Mouse (Mus musculus) 416B (cell line): Measurements from ENCODE around the gene Plekha8.
A peak's percentile ranks its signal among the peaks of the same experiment; 100 is the strongest.

Experiments used
- DNase-seq: peaks from one replicate; pipeline ENCODE4 v3.0.0; 2011; ENCODE audit warnings: low read depth

Plekha8 gene

DNA sequence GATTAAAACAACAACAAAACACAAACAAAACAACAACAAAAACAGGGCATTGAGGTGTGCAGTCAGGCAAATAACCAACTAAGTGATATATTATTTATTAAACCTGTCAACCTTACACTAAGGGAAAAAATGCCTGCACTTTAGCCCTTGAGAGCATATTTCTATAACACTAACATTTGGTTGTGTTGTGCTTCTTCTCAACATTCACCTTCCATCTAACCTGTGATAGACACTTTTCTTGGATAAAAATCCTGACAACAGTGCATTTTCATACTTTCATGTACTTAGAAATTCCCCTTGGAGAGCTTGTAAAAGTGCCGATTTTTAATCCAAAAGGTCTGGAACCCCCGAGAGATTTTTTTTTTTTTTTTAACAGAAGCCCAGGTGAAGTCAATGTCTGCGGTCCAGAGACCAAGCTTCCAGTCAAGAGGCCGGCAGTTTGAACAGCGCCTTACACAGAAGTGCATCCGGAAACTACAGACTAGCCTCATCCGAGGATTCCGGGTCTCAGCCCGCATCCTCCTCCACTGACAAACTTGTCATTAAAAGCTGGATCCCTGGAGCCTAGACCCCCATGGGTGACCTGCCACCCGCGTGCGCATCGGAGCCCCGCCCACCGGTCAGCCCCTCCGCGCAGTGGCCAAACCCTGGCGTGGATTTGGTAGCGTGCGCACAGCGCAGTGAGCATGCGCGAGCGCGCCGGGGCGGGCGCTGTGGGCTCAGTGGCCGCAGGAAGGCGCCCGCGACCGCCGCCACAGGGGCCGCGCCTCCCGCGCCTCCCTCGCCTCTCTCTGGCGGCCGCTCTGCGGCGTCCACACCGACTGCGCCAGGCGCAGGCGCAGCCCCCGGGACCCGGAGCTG lies at the start of gene Plekha8:
Plekha8 (plus strand) TSS at position 643 of the 861 bp plus-strand sequence.
- DNase-seq: no peak

DNA sequence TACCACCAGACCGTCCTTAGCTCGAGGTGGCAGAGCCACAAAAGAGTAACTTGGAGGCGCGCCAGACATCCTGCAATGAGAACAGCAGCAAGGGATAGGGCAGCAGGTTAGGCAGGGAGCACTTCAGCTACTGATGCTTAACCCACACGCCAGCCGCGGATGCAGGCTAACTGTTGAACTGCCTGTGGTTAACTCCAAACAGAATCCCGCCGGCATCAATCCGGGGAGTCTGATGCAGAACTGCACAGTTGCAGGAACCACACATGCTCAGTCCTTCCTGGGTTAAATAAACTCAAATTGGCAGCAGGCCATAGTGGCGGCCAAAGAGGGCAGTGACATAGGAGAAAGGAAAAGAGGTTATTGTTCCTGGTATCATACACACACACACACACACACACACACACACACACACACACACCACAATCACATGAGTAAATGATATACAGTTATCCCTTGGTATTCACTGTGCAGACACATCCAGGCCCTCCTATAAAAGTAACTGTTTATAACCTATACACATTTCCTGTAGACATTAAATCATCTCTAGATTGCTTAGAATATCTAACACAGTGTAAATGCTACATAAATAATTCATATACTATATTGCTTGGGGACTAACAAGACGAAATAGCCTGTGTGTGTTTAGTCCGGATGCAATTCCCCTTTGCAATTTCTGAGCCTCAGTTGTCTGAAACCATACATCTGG lies 46.4 kb upstream of the Plekha8 start:
- DNase-seq: no peak

GRCm38 (mm10) chr6:54549311-54549710 lies 45.6 kb upstream of the Plekha8 start:
- no peak for DNase-seq

DNA sequence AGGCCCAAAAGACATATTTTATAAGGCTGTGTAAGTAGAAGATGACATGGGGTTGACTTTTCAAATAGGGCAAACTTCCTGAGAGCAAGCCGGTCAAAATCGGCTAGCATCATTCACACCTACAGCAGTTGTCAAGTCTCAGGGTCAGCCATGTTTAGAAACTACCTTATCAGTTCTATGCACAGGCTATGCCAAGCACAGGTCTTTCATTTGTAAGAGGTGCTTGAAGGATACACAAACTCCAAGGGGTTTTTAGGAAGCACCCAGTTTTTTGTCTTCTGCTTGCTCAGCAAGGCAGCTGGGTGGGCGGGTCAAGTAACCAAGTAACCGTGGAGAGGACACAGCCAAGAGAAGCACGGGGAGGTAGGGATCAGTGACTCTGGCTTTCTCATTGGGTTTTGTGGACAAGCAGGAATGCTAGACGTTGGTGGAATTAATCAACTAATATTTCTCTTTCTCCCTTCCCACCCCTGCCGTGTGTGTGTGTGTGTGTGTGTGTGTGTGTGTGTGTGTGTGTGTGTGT lies 44.0 kb upstream of the Plekha8 start:
- no peak for DNase-seq

GRCm38 (mm10) chr6:54552721-54553413 lies 42.0 kb upstream of the Plekha8 start:
- no peak for DNase-seq

DNA sequence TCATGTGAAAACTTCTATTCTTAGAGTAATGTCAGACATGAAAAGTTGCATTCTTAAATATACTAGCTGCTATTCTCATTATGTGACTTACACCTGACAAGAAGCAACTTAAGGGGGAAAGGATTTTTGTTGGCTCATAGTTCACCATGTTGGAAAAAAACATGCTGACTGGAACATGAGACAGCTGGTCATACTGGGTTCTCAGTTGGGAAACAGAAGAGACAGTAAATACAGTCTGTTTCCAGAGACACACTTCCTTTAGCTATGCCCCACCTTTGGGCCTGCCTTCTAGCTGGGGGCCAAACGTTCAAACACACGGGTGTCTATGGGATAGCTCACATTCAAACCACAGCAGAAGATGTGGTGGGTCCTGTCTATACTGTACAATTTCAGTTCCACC lies 41.3 kb upstream of the Plekha8 start:
- no peak for DNase-seq

DNA sequence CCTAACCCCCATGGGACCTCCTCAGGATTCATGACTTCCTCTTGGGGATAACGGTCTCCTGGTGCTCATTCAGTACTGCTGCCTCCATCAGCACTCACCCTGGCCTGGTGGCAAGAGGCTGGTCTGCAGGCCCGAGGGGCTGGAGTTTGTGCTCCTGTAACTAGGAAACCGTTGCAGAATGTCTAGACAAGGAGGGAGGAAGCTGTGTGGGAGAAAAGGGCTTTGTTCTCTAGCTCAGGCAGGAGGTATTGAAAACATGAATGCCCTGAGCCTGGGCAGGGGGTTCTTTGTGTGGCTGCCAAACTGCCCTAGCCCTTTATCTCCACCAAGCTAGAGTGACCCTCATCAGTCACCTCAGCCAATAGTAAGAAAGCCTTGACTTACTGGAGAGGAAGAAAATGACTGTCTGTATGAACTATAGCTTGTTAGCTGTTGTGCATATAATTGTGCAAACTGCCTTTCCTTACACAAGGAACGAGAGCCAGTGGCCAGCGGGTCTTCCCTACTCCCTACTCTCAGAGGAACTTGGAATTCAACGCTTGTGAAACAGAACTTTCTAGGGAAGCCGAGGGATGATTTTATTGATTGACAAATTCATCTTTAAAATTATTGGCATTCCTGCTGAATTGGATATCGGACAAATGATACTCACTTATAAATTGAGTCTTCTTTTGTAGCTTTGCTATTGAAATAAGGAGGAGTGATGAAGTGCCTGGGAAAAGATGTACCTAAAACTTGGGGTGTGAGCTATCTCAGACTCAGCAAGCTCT lies 40.4 kb upstream of the Plekha8 start:
- DNase-seq: no peak

DNA sequence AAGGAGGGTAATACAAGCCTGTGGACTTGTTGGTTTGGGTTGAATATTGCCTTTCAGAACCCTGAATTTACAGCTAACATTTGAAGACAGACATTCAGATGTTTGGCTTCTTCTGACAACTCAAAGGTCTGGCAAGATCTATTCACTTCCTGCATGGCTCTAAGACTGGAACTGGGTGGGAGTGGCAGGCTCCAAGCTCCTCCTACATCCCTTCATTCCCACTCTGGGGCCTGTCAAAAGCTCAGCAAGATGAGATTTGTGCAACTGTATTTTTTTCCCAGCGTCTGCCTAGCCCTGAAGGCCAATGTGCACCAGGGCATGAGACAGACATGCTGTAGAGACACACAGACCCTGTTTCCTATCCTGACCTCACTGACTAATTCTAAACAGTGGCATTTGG lies 39.1 kb upstream of the Plekha8 start:
- DNase-seq: no peak

GRCm38 (mm10) chr6:54557671-54558070 lies 37.2 kb upstream of the Plekha8 start:
- no peak for DNase-seq

DNA sequence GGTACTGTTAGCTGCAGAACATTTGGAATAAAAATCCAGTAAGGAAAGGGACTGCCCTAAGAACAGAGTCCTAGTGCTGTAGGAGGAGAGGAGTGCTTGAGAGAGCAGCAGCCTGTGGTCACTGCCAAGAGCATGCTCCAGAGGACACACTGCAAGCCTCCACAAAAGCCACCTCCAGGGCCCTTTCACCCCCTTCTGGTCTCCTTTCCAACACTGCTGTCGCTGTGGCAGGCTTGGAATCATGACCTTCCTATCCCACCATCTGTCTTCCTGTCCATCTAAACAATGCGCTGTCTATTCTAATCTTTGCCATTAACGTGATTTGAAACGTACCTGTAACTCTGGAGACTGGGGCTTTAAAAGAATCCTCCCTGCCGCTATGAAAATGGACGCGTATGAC lies 36.4 kb upstream of the Plekha8 start:
- no peak for DNase-seq

DNA sequence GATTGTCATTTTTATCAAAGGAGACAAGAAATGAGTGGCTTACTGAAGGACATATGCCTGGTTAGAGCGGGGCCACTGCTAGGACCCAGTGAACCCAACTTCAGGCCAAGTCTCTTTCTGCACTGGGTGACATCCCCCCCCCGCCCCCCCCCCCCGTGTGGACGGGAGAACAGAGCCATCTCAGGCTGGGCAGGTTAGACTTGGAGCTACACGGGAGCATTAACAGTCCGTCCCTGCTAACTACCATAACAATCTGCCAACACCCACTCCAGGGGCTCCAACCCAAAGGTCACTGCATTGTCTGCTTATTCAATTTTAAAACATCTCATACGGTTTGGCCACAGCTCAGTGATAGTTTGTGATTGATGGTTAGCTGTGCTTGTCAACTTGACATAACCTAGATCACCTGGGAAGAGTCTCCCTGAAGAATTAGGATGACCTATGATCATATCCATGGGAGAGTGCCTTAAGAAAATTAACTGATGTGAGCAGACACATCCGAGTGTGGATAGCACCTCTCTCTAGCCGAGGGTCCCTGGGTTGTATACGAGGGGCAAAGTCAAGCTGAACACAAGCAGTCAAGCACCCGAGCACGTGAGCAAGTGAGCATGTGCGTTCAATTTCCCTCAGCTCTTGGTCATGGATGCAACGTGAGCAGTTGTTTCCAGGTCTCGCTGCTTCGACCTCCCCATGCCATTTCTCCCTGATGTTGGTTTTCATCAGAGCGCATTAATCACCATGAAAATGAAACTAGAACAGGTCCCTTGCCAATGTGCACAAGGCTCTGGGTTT lies 32.7 kb upstream of the Plekha8 start:
- no peak for DNase-seq

DNA sequence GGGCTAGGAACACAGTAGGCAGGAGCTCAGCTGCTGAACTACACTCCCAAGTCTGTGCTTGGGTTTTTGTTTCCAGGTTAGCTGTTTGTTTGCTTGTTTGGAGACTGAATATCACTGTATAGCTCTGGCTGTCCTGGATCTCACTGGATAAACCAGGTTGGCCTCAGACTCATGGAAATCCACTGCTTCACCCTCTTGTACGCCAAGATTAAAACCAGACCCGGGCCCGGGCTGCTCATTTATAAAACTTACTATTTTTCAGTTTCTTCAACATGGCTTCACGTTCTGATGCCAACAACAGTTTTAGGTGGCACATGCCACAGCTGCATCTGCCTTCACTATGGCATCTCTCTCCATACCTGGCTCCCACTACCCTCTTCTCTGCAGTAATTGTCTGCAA lies 31.4 kb upstream of the Plekha8 start:
- no peak for DNase-seq

DNA sequence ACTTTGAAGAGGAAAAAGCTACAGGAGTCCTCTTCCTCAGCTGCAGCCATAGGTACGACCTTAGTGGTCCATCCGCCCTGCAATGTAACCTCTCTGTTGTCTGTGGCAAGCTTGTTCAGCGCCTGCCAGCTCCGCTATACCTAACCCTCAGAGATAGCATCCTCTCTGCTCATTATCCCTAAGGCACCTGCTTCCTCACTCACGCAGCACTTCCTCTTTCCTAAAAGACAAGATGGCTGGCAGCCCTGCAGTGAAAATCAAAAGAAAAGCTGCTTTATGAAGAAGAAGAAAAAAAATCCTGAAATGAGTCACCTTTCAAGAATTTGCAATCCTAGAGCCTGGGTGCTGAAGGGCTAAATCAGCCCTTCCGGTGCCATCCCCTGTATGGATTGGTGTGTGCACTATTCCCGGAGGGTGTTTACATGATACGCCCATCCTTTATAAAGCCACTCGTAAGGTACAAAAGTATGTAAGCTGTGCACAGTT lies 30.4 kb upstream of the Plekha8 start:
- DNase-seq: no peak

DNA sequence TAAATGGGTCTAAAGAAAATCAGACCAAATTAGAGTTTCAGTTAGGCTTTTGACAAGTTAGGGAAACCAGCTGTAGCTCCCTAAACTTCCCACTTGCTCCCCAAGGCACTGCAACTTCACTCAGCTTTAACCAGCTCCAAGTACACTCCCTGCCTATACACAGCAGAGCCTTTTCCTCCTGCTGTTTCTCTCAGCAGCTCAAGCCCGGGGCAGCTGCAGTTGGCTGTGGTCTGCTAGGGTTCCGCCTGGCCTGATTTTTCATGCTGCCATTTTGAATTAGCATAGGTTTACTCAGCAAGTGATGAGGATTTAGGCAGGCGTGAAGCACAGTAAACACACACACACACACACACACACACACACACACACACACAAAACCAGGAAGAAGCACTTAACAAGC lies 29.9 kb upstream of the Plekha8 start:
- no peak for DNase-seq

- no peak for DNase-seq
Measured at GRCm38 (mm10) chr6:54565665-54566545, 29.0 kb upstream of the Plekha8 start, which contains the start of gene Scrn1. Gene Scrn1 (minus strand): TSS chr6:54566489.

- no peak for DNase-seq
Measured at GRCm38 (mm10) chr6:54566546-54566919, 28.4 kb upstream of the Plekha8 start.

- no peak for DNase-seq
Measured at GRCm38 (mm10) chr6:54569776-54570175, 25.1 kb upstream of the Plekha8 start.

GRCm38 (mm10) chr6:54573218-54573955 lies 21.5 kb upstream of the Plekha8 start:
- DNase-seq: no peak

DNA sequence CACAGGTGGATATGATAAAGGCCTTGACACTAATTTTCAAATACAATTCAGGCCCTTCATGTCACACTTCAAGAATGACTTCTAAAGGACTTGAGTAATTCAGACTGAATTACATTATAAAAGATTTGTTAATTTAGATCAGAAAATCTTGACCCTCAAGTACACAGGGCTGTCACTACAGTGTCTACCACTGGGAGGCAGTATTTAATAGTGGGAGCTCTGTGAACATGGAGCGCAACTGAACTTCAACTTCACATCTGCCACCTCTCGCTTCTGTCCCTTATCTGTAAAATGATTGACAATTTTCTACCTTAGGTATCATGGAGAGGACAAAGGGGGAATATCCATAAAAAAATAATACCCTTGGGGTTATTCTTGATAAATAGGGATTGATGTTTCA lies 8.7 kb upstream of the Plekha8 start:
- peak; percentile 43 for DNase-seq
